Mouse (Mus musculus) stomach, postnatal 0 days (tissue): ENCODE data around the gene Nipal4.

Source experiments
- CTCF ChIP-seq: IDR thresholded peaks from 2 replicates; pipeline ENCODE4 v1.5.1; 2016; ENCODE audit warnings: antibody characterized with exemption, low read depth, mild to moderate bottlenecking, moderate library complexity
- EP300 ChIP-seq: optimal IDR thresholded peaks from 2 replicates; pipeline ENCODE3; 2016; ENCODE audit warnings: antibody characterized with exemption

GRCm38 (mm10) chr11:46114221-46114620 is 52.1 kb downstream of the Nipal4 start:
- TF ChIP-seq CTCF (no peak), EP300 (no peak)
